Mouse (Mus musculus) liver, postnatal 0 days (tissue): ENCODE measurements around the gene Sh2d4b. TPM values are rescaled to one million over a fixed set of nuclear protein-coding genes. Genes with fewer than 3 reads are reported as not detected.

Experiments used
- ATAC-seq: fragments of 200-750 bp; cut with Nextera tagmentation; 2 replicates; pipeline ENCODE4 v1.8.0; 2017; ENCODE audit warnings: mild to moderate bottlenecking, moderate library complexity
- DNase-seq: peaks from one replicate; pipeline ENCODE4 v3.0.0-alpha.2; 2016
- H3K27ac ChIP-seq: fragments of 300-500 bp; sonication (generic); 2 replicates; pipeline ENCODE4 v1.5.1; 2014; ENCODE audit warnings: antibody characterized with exemption, moderate library complexity, mild to moderate bottlenecking, low read depth
- H3K27me3 ChIP-seq: fragments of 300-500 bp; sonication (generic); 2 replicates; pipeline ENCODE4 v1.6.1; 2014; ENCODE audit warnings: low read length, control low read depth, mixed read lengths; ENCODE audit not compliant: insufficient read depth
- H3K36me3 ChIP-seq: fragments of 300-500 bp; sonication (generic); replicated peaks from 2 replicates; pipeline ENCODE4 v1.6.1; 2014; ENCODE audit warnings: mild to moderate bottlenecking, control low read depth, low read length, moderate library complexity, mixed read lengths; ENCODE audit not compliant: insufficient read depth
- H3K4me1 ChIP-seq: fragments of 300-500 bp; sonication (generic); 2 replicates; pipeline ENCODE4 v1.6.1; 2014; ENCODE audit warnings: antibody characterized with exemption, mild to moderate bottlenecking, control low read depth; ENCODE audit not compliant: insufficient read depth
- H3K4me2 ChIP-seq: fragments of 300-500 bp; sonication (generic); 2 replicates; pipeline ENCODE4 v1.6.1; 2014; ENCODE audit warnings: low read depth, mild to moderate bottlenecking, low read length, moderate library complexity, mixed read lengths
- H3K4me3 ChIP-seq: fragments of 300-500 bp; sonication (generic); 2 replicates; pipeline ENCODE4 v1.5.1; 2014; ENCODE audit warnings: low read depth, low read length
- H3K9ac ChIP-seq: fragments of 300-500 bp; sonication (generic); replicated peaks from 2 replicates; pipeline ENCODE4 v1.6.1; 2014; ENCODE audit warnings: mild to moderate bottlenecking, moderate library complexity
- H3K9me3 ChIP-seq: fragments of 300-500 bp; sonication (generic); 2 replicates; pipeline ENCODE4 v1.6.1; 2016; ENCODE audit warnings: mild to moderate bottlenecking, control low read depth, low read length, mixed read lengths
- CTCF ChIP-seq: sonication (generic); IDR thresholded peaks from 2 replicates; pipeline ENCODE4 v1.5.1; 2016; ENCODE audit warnings: antibody characterized with exemption, low read depth
- EP300 ChIP-seq: IDR thresholded peaks from 2 replicates; pipeline ENCODE4 v1.6.1; 2016; ENCODE audit warnings: antibody characterized with exemption, low read depth, mild to moderate bottlenecking
- WGBS: fragments of 180-500 bp; shearing (Covaris S2); extraction: QIAGEN DNeasy Blood & Tissue Kit; methylation state at CpG from one replicate; pipeline ENCODE4 v1.1.7; 2014; ENCODE audit not compliant: insufficient replicate concordance; 5-methylcytosine and 5-hydroxymethylcytosine counted together
- polyA plus RNA-seq: library from polyadenylated mRNA; unstranded; fragments of >200 nt; fragmentation: Nextera tagmentation; extraction: Ambion mirVana; gene quantifications from 2 replicates; pipeline ENCODE4 v1.2.1, GENCODE M21; 2015

The Sh2d4b gene
- polyA plus RNA-seq, 1 experiment from 2014 or later = 0.13 TPM

DNA sequence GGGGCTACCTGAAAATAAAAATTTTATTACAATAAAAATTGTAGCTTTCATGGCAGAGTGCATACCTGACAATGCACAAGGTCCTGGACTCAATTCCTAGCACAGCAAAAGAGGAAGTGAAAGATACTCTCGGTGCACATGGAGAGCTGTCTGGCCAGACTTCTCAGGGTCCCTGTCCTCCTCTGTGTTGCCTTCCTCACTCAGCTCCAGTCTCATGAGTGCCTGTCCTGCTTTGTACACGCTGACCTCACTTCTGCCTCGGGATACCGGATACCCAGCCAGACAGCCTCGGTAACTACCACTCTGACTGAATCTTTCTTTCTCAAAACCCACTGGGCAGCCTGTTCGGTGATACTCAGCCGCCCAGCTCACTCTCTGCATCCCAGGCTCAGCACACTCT lies 40.3 kb upstream of the Sh2d4b start:
- Histone ChIP-seq H3K4me3 (no peak overlapping the region), H3K36me3 (peaks cover 3% of the 10 kb centered on the region; the same call in 1 of the 2 replicates), H3K27ac (peak overlapping the region; percentile 18; the same call in 1 of the 2 replicates), H3K27me3 (no peaks in the 10 kb centered on the region), H3K4me2 (no peak overlapping the region), H3K9ac (no peak overlapping the region), H3K9me3 (no peaks in the 10 kb centered on the region), H3K4me1 (peaks cover 84% of the 10 kb centered on the region)
- TF ChIP-seq EP300 (no peak), CTCF (no peak)
- 46% methylated on average over 7 of the region's 7 CpGs for WGBS
- DNase-seq (no peak), ATAC-seq (no peak)

DNA sequence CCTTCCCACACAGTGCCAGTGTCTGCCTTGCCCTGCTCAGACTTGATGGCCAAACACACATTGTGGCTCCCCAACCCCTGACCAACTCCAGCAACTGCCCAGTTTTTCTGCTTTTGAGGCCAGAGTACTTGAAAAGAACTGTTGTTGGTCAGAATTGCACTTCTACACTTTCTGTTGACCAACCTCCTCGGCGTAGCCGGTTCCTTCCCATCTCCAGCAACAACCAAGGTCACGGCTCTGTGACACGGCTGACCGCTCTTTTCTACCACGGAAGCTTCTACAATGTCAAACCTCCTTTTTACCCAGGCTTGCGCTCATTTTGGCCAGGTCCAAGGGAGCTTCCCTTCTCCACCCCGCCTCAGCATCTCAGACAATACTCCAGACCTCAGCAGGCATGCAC lies 39.2 kb upstream of the Sh2d4b start:
- H3K9ac ChIP-seq = peak overlapping the region; percentile 17; the same call in 1 of the 2 replicates
- no peak for DNase-seq
- TF ChIP-seq CTCF (no peak), EP300 (no peak)
- peaks cover 90% of the 10 kb centered on the region for H3K4me1 ChIP-seq
- H3K27me3 ChIP-seq = no peaks in the 10 kb centered on the region
- peak overlapping the region; percentile 2 for H3K4me2 ChIP-seq
- H3K36me3 ChIP-seq = peaks cover 3% of the 10 kb centered on the region; the same call in 1 of the 2 replicates
- peak overlapping the region; percentile 82 for H3K27ac ChIP-seq
- no peaks in the 10 kb centered on the region for H3K9me3 ChIP-seq
- no peak for ATAC-seq
- no peak overlapping the region for H3K4me3 ChIP-seq
- 63% methylated on average over 9 of the region's 9 CpGs for WGBS

- H3K4me3 ChIP-seq = no peak overlapping the region
- peak; percentile 48 for DNase-seq
- H3K4me1 ChIP-seq = peaks cover 94% of the 10 kb centered on the region
- H3K27me3 ChIP-seq = no peaks in the 10 kb centered on the region
- H3K9ac ChIP-seq = 0 out of 2 replicates have a peak overlapping the region, but pooled peaks have one; percentile 12
- H3K4me2 ChIP-seq = peak overlapping the region; percentile 38
- no peak for TF ChIP-seq CTCF
- no peak for TF ChIP-seq EP300
- peak overlapping the region; percentile 82 for H3K27ac ChIP-seq
- no peaks in the 10 kb centered on the region; the same call in 1 of the 2 replicates for H3K36me3 ChIP-seq
- WGBS = 38% methylated on average over 3 of the region's 3 CpGs
- H3K9me3 ChIP-seq = no peaks in the 10 kb centered on the region
- peak; percentile 84 for ATAC-seq
Measured at GRCm38 (mm10) chr14:40931115-40931829, 38.2 kb upstream of the Sh2d4b start.

- no peaks in the 10 kb centered on the region; the same call in 1 of the 2 replicates for H3K36me3 ChIP-seq
- no peak for ATAC-seq
- H3K27me3 ChIP-seq = no peaks in the 10 kb centered on the region
- no peaks in the 10 kb centered on the region for H3K9me3 ChIP-seq
- DNase-seq = no peak
- TF ChIP-seq EP300 (no peak), CTCF (no peak)
- H3K27ac ChIP-seq = peak overlapping the region; percentile 82
- no peak overlapping the region for H3K4me2 ChIP-seq
- WGBS = 61% methylated on average over 2 of the region's 2 CpGs
- no peak overlapping the region for H3K9ac ChIP-seq
- no peak overlapping the region for H3K4me3 ChIP-seq
- peaks cover 91% of the 10 kb centered on the region for H3K4me1 ChIP-seq
Measured at GRCm38 (mm10) chr14:40929943-40930342, 36.9 kb upstream of the Sh2d4b start.

GRCm38 (mm10) chr14:40928897-40929296 lies 35.8 kb upstream of the Sh2d4b start:
- peak overlapping the region; percentile 46 for H3K9ac ChIP-seq
- no peaks in the 10 kb centered on the region; the same call in 1 of the 2 replicates for H3K36me3 ChIP-seq
- WGBS = 58% methylated on average over 5 of the region's 5 CpGs
- TF ChIP-seq CTCF (no peak), EP300 (no peak)
- H3K4me2 ChIP-seq = no peak overlapping the region
- H3K4me1 ChIP-seq = peaks cover 92% of the 10 kb centered on the region
- DNase-seq (no peak), ATAC-seq (no peak)
- H3K27me3 ChIP-seq = no peaks in the 10 kb centered on the region
- no peak overlapping the region for H3K4me3 ChIP-seq
- H3K9me3 ChIP-seq = no peaks in the 10 kb centered on the region
- peak overlapping the region; percentile 41; the same call in 1 of the 2 replicates for H3K27ac ChIP-seq

DNA sequence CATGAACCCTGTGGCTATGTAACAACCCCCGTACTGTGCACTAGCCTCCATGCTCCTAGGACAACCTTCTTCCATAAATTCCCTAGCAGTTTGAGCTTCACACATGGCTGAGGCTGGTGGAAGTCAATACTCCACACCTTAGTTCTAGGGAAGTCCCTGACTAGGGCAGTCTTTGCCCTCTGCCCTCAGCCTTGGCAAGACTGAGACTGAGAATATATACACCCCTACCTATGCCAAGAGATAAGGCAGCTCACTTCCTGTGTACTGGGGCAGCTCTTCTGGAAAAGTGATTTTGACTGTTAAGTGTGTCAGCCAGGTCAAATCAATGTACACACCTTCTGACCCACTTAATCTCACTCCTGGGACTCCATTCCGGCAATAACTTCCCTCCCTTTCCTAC lies 34.0 kb upstream of the Sh2d4b start:
- Histone ChIP-seq H3K9ac (no peak overlapping the region), H3K4me2 (no peak overlapping the region), H3K9me3 (no peaks in the 10 kb centered on the region), H3K27ac (peak overlapping the region; percentile 64), H3K4me1 (peaks cover 89% of the 10 kb centered on the region), H3K36me3 (peaks cover 9% of the 10 kb centered on the region; the same call in 1 of the 2 replicates), H3K27me3 (no peaks in the 10 kb centered on the region), H3K4me3 (no peak overlapping the region)
- DNase-seq (no peak), ATAC-seq (peak; percentile 8; the same call in 1 of the 2 replicates)
- 36% methylated on average over 2 of the region's 2 CpGs for WGBS
- no peak for TF ChIP-seq CTCF
- TF ChIP-seq EP300 = no peak
